Mouse (Mus musculus): ENCODE results near the gene Anapc7.

DNA sequence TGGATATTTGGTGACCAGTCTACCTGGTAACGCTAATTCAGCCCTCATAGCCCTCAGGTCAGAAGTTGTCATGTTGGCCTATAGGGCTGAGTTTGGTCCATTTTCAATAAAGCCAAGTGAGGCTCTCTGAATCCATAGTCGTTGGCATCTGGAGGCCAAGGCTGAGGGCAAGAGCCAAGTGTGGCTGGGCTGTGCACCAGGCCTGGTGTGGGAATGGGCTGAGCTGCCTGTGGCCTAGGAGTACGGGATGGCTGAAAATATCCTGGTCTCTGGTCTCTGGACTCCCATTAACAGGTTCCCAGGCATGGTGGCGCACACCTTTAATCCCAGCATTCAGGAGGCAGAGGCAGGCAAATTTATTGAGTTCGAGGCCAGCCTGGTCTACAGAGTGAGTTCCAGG is 31.5 kb upstream of the Anapc7 start:
- TF ChIP-seq CTCF (IDR thresholded peaks at IDR 0.05; ENCODE audit: borderline replicate concordance, insufficient read depth, low read length) (no peak), POLR2A (IDR thresholded peaks at IDR 0.05; ENCODE audit: low read depth, low read length) (no peak)
